Mouse (Mus musculus) forebrain, embryonic 14.5 days (tissue): ENCODE measurements around the gene S1pr3. TPM values are rescaled to one million over a fixed set of nuclear protein-coding genes. Genes with fewer than 3 reads are reported as not detected.
A peak's percentile ranks its signal among the peaks of the same experiment; 100 is the strongest.

Source experiments
- ATAC-seq: fragments of 200-750 bp; cut with Nextera tagmentation; 2 replicates; pipeline ENCODE4 v1.8.0; 2017; ENCODE audit warnings: mild to moderate bottlenecking, moderate library complexity
- DNase-seq: peaks from one replicate; pipeline ENCODE4 v3.0.0-alpha.2; 2015; ENCODE audit warnings: low spot score
- H3K27ac ChIP-seq: fragments of 300-500 bp; sonication (generic); 2 replicates; pipeline ENCODE4 v1.5.1; 2014; ENCODE audit warnings: low read depth, mild to moderate bottlenecking, control low read depth, low read length, moderate library complexity
- H3K27me3 ChIP-seq: fragments of 300-500 bp; sonication (generic); replicated peaks from 2 replicates; pipeline ENCODE4 v1.6.1; 2014; ENCODE audit warnings: low read length, control low read depth, mixed read lengths; ENCODE audit not compliant: control insufficient read depth, insufficient read depth
- H3K36me3 ChIP-seq: fragments of 300-500 bp; sonication (generic); 2 replicates; pipeline ENCODE4 v1.6.1; 2014; ENCODE audit warnings: low read length, control low read depth; ENCODE audit not compliant: control insufficient read depth, insufficient read depth
- H3K4me1 ChIP-seq: fragments of 300-500 bp; sonication (generic); 2 replicates; pipeline ENCODE4 v1.6.1; 2014; ENCODE audit warnings: antibody characterized with exemption, low read length, control low read depth; ENCODE audit not compliant: control insufficient read depth, insufficient read depth
- H3K4me2 ChIP-seq: fragments of 300-500 bp; sonication (generic); 2 replicates; pipeline ENCODE4 v1.6.1; 2014; ENCODE audit warnings: mild to moderate bottlenecking, control low read depth, low read length
- H3K4me3 ChIP-seq: fragments of 300-500 bp; sonication (generic); 2 replicates; pipeline ENCODE4 v1.5.1; 2014; ENCODE audit warnings: low read depth, low read length, control low read depth
- H3K9ac ChIP-seq: fragments of 300-500 bp; sonication (generic); 2 replicates; pipeline ENCODE4 v1.6.1; 2014; ENCODE audit warnings: mild to moderate bottlenecking, low read length, control low read depth, moderate library complexity
- H3K9me3 ChIP-seq: fragments of 300-500 bp; sonication (generic); replicated peaks from 2 replicates; pipeline ENCODE4 v1.6.1; 2016; ENCODE audit warnings: low read length, control low read depth, mixed read lengths; ENCODE audit not compliant: control insufficient read depth
- WGBS: fragments of 180-500 bp; shearing (Covaris S2); extraction: QIAGEN DNeasy Blood & Tissue Kit; methylation state at CpG from one replicate; pipeline ENCODE4 v1.1.7; 2014; 5-methylcytosine and 5-hydroxymethylcytosine counted together
- polyA plus RNA-seq: library from polyadenylated mRNA; unstranded; fragments of >200 nt; fragmentation: Nextera tagmentation; extraction: Ambion mirVana; gene quantifications from 2 replicates; pipeline ENCODE4 v1.2.1, GENCODE M21; 2014

The S1pr3 gene
- polyA plus RNA-seq, 1 experiment from 2014 or later = 10.3 TPM

DNA sequence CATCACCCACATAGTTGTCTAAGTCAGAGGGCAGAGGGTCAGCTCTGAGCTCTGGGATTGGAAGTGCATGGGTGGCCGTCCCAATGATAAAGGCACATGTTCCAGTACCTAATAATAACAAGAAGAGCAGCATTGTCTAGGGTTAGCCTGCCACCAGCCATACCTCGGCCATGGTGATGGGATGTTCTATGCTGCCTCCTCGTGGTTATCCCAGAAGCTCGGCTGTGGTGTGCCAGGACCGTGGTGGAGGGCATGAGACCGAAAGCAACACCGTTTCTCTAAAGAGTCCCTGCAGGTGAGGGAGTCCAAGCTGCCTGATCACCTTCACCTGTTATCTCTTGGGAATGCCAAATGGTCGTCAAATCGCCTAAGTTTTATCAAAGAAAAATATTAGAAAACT is 15.2 kb downstream of the S1pr3 start:
- no peak for ATAC-seq

DNA sequence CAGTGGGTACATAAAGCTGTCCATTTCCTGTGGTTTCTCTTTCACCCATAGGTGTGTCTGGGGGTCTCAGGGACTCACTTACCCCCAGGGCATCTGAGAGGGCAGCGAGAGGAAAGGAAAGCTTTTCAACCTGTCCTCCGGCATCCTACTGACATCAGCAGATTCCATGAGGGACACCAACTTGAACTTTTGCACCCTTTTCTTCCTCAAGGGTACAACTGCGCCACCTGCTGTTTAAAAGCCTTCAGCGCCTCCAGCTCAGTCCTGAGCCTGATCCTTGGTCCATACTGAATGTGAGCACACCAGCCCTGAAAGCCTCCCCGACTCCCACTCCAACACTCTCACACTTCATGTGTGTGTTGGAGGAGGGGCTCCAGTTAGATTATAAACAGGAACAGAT is 16.2 kb downstream of the S1pr3 start:
- no peak overlapping the region for H3K27ac ChIP-seq
- no peaks in the 10 kb centered on the region for H3K9me3 ChIP-seq
- 0 out of 2 replicates have a peak, but pooled peaks have one; percentile 32 for ATAC-seq
- no peak overlapping the region for H3K4me2 ChIP-seq
- H3K4me3 ChIP-seq = no peak overlapping the region
- H3K9ac ChIP-seq = no peak overlapping the region
- H3K36me3 ChIP-seq = no peaks in the 10 kb centered on the region
- 18% methylated on average over 5 of the region's 5 CpGs for WGBS
- peaks cover 5% of the 10 kb centered on the region; the same call in 1 of the 2 replicates for H3K4me1 ChIP-seq
- peak; percentile 71 for DNase-seq
- no peaks in the 10 kb centered on the region for H3K27me3 ChIP-seq

More for the DNA sequence above, 15.2 kb downstream of the S1pr3 start:
- Histone ChIP-seq H3K27ac (no peak overlapping the region), H3K9ac (no peak overlapping the region), H3K4me3 (no peak overlapping the region), H3K4me2 (no peak overlapping the region), H3K4me1 (peaks cover 5% of the 10 kb centered on the region; the same call in 1 of the 2 replicates), H3K9me3 (no peaks in the 10 kb centered on the region), H3K27me3 (no peaks in the 10 kb centered on the region), H3K36me3 (no peaks in the 10 kb centered on the region)
- WGBS = 76% methylated on average over 9 of the region's 9 CpGs
- DNase-seq = no peak

DNA sequence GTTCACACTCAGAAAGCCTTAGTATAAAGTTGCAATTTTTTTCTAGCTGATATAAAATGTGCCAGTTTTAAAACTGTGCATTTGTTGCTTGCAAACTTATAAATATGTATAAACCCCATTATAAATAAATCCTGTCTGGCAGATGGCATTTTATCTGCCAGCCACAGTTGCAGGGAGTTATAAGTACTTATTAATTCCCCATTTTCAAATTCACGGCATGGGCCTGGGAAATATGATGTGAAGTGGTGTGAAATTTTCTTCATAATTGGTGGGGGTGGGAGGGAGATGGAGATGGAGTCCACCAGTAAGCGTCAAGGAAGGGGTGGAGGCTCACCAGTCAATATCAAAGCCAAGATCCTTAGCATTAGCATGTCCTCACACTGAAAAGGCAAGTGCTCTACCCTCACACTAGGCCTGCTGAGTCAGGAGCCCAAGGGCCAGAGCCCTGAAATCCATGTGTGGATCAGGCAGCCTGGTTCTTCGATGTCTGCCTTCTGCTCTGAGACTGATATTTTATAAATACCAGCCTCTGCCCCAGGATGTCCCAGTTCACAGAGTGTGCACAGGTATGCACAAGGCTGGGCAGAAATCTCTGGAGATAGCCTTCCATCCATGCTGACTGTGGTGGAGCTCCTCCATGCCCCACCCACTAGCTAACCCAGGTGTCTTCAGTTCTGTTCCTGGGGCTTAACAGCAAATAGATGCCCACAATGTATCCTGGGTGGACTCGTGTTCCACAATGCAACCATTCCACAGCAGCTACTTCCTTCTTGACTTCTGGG is 17.4 kb downstream of the S1pr3 start:
- DNase-seq = peak; percentile 58
- no peak overlapping the region for H3K27ac ChIP-seq
- ATAC-seq = peak; percentile 61

DNA sequence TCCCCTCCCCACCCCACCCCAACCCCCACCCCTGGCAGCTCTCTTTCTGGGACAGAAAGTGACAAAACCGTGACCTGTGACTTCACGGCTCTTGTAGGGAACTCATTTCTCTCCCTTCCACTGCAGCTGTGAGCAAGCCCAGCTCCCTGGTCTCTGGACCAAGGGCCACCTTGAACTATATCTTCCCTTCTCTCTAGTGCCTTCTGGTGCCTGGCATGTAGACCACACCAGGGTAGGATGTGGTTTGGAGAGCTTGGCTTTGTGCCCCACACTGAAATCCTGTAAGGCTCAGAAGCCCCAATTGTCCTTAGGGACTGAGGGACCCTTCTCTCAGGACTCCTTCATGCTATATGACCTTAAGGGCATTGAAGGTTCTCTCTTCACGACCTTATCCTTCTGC is 24.9 kb downstream of the S1pr3 start:
- Histone ChIP-seq H3K36me3 (no peaks in the 10 kb centered on the region), H3K4me2 (no peak overlapping the region), H3K27me3 (no peaks in the 10 kb centered on the region), H3K4me3 (no peak overlapping the region), H3K9me3 (no peaks in the 10 kb centered on the region), H3K4me1 (peaks cover 6% of the 10 kb centered on the region; the same call in 1 of the 2 replicates), H3K9ac (no peak overlapping the region), H3K27ac (no peak overlapping the region)
- 79% methylated on average over 3 of the region's 3 CpGs for whole genome bisulfite sequencing
- ATAC-seq (no peak), DNase-seq (no peak)

More for the DNA sequence above, 17.4 kb downstream of the S1pr3 start:
- H3K27me3 ChIP-seq = no peaks in the 10 kb centered on the region
- no peak overlapping the region for H3K4me3 ChIP-seq
- H3K9ac ChIP-seq = no peak overlapping the region; the same call in 1 of the 2 replicates
- H3K9me3 ChIP-seq = no peaks in the 10 kb centered on the region
- peaks cover 5% of the 10 kb centered on the region; the same call in 1 of the 2 replicates for H3K4me1 ChIP-seq
- H3K36me3 ChIP-seq = no peaks in the 10 kb centered on the region
- no peak overlapping the region for H3K4me2 ChIP-seq
- 83% methylated on average over 4 of the region's 4 CpGs for WGBS

DNA sequence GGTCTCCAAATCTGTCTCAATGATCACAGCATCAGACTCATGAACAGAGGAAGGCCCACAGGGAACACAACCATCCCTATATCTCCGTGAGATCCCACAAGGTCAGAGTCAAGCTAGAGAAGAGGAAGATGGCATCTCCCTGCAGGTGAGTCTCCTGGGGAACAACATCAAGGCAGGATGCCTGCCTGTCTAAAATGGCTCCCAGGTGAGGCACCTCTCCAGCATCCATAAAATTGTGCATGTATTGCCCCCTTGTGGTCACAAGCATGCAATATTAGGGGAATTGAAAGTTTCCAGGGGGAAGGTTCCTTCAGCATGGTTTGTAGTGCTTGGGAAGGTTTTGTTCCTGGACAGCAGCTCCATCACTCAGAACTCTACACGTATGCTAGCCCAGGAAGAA is 26.0 kb downstream of the S1pr3 start:
- H3K4me1 ChIP-seq = peaks cover 6% of the 10 kb centered on the region; the same call in 1 of the 2 replicates
- no peaks in the 10 kb centered on the region for H3K27me3 ChIP-seq
- H3K4me2 ChIP-seq = no peak overlapping the region
- WGBS = 56% methylated on average over 2 of the region's 2 CpGs
- no peak for DNase-seq
- H3K9ac ChIP-seq = no peak overlapping the region
- no peaks in the 10 kb centered on the region for H3K9me3 ChIP-seq
- H3K36me3 ChIP-seq = no peaks in the 10 kb centered on the region
- no peak overlapping the region for H3K4me3 ChIP-seq
- no peak for ATAC-seq
- no peak overlapping the region for H3K27ac ChIP-seq

- 92% methylated on average over 2 of the region's 2 CpGs for WGBS
These were observed 26.7 kb downstream of the S1pr3 start for GRCm38 (mm10) chr13:51435146-51435545.

GRCm38 (mm10) chr13:51437105-51438085 is 29.0 kb downstream of the S1pr3 start:
- no peak overlapping the region; the same call in 1 of the 2 replicates for H3K27ac ChIP-seq
- H3K27me3 ChIP-seq = no peaks in the 10 kb centered on the region
- peaks cover 6% of the 10 kb centered on the region; the same call in 1 of the 2 replicates for H3K4me1 ChIP-seq
- ATAC-seq (peak; percentile 46; the same call in 1 of the 2 replicates), DNase-seq (peak; percentile 58)
- H3K4me3 ChIP-seq = no peak overlapping the region
- H3K4me2 ChIP-seq = no peak overlapping the region
- H3K9ac ChIP-seq = no peak overlapping the region
- no peaks in the 10 kb centered on the region for H3K9me3 ChIP-seq
- WGBS = 27% methylated on average over 14 of the region's 14 CpGs
- H3K36me3 ChIP-seq = 0 out of 2 replicates have a peak, but pooled peaks cover 2% of the 10 kb centered on the region

More at GRCm38 (mm10) chr13:51435146-51435545, 26.7 kb downstream of the S1pr3 start:
- ATAC-seq = no peak
- peaks cover 6% of the 10 kb centered on the region; the same call in 1 of the 2 replicates for H3K4me1 ChIP-seq
- DNase-seq = no peak
- no peak overlapping the region for H3K4me3 ChIP-seq
- no peak overlapping the region for H3K27ac ChIP-seq
- H3K36me3 ChIP-seq = no peaks in the 10 kb centered on the region
- no peak overlapping the region for H3K9ac ChIP-seq
- H3K27me3 ChIP-seq = no peaks in the 10 kb centered on the region
- no peak overlapping the region for H3K4me2 ChIP-seq
- H3K9me3 ChIP-seq = no peaks in the 10 kb centered on the region

DNA sequence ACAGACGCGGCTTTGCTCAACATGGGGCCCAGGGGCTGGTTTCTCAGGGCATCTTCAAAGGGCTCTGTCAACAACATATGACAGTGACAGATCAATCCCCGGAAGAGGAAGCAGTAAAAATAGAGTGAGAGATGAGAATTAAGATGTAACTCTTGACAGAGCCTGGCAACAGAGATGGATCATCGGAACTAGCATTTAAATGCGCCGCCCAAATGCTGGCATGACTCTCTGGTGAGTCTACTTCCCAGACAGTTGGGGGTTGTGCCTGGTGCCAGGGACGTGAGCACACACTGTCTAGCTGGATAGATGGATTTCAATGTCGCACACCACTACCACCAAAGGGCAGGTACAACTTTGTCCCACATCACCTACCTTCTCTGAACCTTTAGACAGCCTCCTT is 34.5 kb downstream of the S1pr3 start:
- H3K4me3 ChIP-seq = no peak overlapping the region
- H3K9me3 ChIP-seq = no peaks in the 10 kb centered on the region
- no peaks in the 10 kb centered on the region for H3K4me1 ChIP-seq
- WGBS = 87% methylated on average over 8 of the region's 8 CpGs
- no peak overlapping the region for H3K27ac ChIP-seq
- no peak overlapping the region for H3K4me2 ChIP-seq
- 0 out of 2 replicates have a peak, but pooled peaks cover 2% of the 10 kb centered on the region for H3K36me3 ChIP-seq
- ATAC-seq = no peak
- DNase-seq = no peak
- no peaks in the 10 kb centered on the region for H3K27me3 ChIP-seq
- no peak overlapping the region for H3K9ac ChIP-seq
